Mouse (Mus musculus): Measurements from ENCODE around the gene Peli3.

DNA sequence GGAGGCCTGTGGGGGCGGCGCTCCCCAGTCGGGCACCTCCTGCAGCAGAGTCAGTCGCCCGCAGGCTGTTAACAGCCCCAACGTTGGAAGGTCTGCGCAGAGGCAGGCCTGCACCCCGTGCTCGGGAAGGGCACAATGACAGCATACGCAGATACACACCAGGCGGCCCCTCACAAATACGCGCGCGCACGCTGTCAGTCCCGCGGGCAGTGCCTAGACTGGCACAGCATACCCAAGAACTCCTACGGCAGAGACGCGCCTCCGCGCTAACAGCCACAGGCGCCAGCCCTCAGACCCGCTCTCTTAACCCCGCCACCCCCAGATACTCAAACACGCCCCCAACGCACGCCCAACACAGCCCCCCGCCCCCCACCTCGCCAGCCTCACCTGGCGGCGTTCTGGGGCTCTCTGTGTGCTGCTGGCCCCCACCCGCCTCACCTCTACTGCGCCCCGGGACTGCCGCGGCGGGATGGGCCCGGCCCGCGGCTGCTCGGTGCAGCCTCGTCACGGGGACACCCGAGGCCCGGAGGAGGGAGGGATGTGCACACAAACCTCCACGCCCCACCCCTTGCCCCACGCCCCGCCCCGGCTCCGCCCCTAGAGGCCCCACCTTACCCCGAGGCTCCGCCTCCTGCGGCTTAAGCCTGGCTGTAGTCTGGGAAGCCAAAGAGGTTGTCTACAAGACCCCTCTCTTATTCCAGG lies at the start of gene Peli3:
- no peak for TF ChIP-seq CTCF (conservative IDR thresholded peaks at IDR 0.05; ENCODE audit: low read length)
- TF ChIP-seq POU5F1 (IDR thresholded peaks at IDR 0.05; ENCODE audit: borderline replicate concordance, low read length): no peak
- no peak for TF ChIP-seq NANOG (IDR thresholded peaks at IDR 0.05; ENCODE audit: borderline replicate concordance, low read length)
